Mouse (Mus musculus) hematopoietic stem cell, adult 5-6 weeks (primary cell): ENCODE measurements around the gene Hmox1. TPM values are rescaled to one million over a fixed set of nuclear protein-coding genes. Genes with fewer than 3 reads are reported as not detected.
A peak's percentile ranks its signal among the peaks of the same experiment; 100 is the strongest.

Experiments used
- ATAC-seq, 2 experiments: fragments of 125-278 bp in 1 of 2; replicated peaks in 1 of 2; 2 replicates each; pipeline ENCODE4 v1.8.0; 2016 to 2017; ENCODE audit warnings: inconsistent platforms in 2 of 2, mild to moderate bottlenecking in 2 of 2, moderate number of reproducible peaks in 2 of 2, low read depth in 1 of 2, moderate TSS enrichment in 1 of 2; ENCODE audit not compliant: low FRiP score in 2 of 2, poor library complexity in 2 of 2, severe bottlenecking in 2 of 2, insufficient read depth in 1 of 2, low TSS enrichment in 1 of 2
- total RNA-seq: library from RNA; stranded (forward); fragments of 172-1452, 232-1000 nt; gene quantifications from 2 replicates; pipeline ENCODE4 v1.2.3, GENCODE M21; 2017

The Hmox1 gene
- total RNA-seq, 1 experiment from 2014 or later, result 2.6 TPM

DNA sequence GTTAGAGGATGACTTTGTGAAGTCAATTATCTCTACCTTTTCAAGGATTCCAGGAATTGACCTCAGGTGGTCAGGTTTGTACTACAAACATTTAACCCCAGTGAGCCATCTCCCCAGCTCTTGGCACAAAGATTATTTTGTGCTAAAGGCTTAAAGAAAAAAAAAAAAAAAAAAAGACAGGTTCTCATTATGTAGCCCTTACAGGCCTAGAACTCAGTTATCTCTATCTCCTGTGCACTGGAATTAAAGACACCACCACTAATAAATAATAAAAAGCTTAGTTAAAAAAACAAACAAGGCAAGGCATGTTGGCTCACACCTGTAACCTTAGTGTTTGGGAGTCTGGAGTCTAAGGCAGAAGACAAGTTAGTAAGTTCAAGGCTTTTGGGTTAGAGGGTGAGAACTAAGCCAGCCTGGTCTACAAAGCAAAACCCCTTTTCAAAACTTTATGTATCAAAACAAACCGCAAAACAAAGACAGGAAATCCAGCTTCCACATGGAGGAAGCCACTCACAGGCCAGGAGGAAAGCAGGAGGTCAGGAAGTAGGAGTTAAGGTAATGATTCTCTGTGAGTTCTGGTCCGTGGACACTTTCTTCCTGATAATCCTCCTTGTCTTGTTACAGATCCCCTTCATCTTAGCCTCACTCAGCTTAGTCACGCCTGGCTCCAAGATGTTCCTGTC, 8.9 kb upstream of the Hmox1 start:
- ATAC-seq, result no peak

DNA sequence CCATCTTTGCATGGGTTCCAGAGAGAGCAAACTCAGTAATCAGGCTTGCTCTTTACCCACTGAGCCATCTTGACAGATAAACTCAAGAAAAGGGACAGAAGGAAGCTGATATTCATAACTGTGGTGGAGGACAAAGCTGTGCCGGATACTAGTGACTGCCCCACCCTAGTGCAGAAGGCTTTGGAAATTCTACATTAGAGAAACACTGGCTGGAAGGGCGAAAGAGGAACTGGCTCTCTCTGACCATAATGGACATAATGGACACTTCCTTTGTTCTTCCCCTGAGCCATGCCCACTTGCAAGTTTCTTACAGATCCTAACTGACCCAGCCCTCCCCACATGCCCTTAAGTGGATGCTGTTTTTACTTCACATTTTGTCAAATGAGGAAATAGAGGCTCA, 7.4 kb upstream of the Hmox1 start:
- ATAC-seq, result no peak; a peak in 1 of 4 replicates

GRCm38 (mm10) chr8:75087127-75087526, 6.3 kb upstream of the Hmox1 start:
- no peak for ATAC-seq

DNA sequence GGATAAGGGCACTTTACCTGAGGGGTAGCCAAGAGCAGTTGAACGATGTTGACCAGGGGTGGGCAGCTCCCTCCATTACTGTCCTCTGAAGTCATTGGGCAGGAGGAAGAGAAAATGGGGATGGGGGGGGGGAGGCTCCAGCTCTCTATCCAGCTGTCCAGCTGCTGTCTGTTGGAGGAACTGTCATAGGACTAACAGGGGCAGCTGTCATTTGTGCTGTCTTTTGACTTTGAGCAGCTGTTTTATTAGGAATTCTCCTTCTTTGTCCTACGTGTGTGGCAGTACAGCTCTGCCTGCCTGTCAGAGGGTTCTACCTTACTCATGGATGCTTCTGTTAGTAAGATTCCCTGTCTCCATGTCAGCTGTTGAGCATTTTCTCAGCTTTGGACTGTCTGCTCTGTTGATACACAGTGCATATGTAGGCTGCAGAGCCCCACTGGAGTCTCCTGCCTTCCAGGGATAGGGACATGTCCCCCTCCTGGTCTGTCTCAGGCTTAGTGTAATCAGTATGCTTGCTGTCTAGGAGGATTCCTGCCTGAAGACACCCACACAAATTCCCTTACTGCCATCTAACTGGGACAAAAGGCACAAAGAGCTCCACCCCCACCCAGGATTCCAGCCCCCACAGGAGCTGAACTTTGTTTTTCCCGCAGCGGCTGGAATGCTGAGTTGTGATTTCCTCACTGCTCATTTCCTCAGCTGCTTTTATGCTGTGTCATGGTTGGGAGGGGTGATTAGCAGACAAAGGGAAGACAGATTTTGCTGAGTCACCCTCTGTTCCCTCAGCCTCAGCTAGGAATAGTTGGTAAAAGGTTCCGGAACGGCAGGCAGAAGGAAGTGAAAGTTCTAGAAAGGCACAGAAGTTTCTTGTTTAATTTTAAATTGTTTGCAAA, 4.2 kb upstream of the Hmox1 start:
- peak; percentile 52 to 57; a peak in 3 of 4 replicates for ATAC-seq

- ATAC-seq, result no peak
Observed at GRCm38 (mm10) chr8:75090781-75091365, 2.5 kb upstream of the Hmox1 start.

GRCm38 (mm10) chr8:75102956-75103355, 9.5 kb downstream of the Hmox1 start:
- ATAC-seq, result no peak

DNA sequence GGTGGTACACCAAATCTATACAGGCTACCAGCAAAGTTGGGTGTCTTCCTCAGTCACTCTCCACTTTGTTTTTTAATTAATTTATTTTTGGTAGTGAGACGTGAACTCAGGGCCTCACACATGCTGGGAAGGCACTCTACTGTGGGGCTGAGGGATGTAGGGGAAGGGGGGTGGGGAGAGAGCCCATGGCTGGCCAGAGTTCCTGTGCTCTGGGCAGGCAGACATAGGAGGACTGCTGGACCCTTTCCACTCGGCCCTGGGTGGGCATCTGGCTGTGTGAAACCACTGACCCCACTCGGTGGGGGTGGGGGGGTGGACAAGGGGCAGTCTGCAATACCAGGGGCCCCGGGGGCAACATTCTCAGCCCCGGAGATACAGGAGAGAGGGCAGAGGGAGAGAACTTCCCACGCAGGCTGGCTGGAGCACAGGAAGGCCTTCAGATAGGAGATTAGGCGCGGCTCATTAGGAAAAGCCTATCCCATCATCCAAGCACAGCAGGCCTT, 10.0 kb downstream of the Hmox1 start:
- ATAC-seq, result no peak

GRCm38 (mm10) chr8:75108527-75109235, 15.3 kb downstream of the Hmox1 start:
- peak; percentile 87 to 94 for ATAC-seq

DNA sequence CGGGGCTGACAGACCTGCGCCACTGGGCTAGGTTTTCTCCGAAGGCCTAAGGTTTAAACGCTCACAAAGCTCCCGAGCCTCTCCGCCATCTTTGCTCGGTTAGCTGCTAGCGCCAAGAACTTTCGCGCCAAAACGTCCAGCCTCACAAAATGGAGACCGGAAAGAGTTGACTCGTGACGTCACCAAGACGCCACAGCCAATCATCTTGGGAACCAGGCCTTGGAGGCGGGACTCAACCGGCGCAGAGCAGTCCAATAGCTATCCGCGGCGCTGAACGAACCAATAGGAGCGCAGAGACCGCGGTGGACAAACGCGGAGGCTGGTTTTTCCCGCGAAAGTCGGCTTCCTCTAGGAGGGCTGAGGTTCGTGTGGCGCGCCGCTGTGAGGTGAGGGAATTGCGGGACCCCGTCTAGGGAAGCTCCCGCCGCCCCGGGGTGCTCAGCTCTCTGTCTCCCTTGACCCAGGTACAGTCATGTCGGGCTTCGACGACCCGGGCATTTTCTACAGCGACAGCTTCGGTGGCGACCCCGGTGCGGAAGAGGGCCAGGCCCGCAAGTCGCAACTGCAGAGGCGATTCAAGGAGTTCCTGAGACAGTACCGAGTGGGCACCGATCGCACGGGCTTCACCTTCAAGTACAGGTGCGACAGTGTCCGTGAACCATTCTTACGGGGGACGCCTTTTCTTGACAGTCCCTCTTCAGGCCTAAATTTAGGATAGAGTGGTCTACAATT, 16.0 kb downstream of the Hmox1 start, which contains the start of gene Mcm5:
Gene Mcm5 (plus strand): TSS at position 334 of the 732 bp plus-strand sequence.
- ATAC-seq, result peak; percentile 92 to 96

DNA sequence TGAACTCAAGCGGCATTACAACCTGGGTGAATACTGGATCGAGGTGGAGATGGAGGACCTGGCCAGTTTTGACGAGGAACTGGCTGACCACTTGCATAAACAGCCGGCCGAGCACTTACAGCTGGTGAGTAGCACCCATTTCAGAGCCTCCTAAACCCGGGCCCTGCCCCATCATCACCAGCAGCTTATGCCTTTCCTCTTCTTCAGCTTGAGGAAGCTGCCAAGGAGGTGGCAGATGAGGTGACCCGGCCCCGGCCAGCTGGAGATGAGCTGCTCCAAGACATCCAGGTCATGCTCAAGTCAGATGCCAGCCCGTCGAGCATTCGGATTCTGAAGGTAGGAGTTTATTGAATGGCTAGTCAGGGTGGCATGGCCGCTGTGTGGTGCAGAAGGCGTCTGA, 16.7 kb downstream of the Hmox1 start:
- ATAC-seq, result no peak

- no peak for ATAC-seq
Observed at GRCm38 (mm10) chr8:75118505-75118904, 25.1 kb downstream of the Hmox1 start.

DNA sequence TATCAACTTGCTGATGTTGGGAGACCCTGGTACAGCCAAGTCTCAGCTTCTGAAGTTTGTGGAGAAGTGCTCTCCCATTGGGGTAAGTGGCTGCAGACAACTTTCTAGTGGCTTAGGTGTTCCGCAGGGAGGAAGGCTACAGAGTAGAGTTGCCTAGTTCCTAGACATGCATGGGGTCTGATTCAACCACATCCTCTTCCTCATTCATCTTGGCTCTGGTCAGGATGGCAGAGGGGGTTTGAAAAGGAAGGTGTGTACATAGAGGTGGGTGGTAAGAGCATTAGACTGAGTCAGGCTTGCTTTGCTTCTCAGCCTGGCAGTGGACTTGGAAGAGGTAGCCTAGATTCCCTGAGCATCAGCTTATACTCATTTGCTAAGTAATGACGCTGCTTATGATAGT, 25.9 kb downstream of the Hmox1 start:
- ATAC-seq, result peak; percentile 74 to 78

DNA sequence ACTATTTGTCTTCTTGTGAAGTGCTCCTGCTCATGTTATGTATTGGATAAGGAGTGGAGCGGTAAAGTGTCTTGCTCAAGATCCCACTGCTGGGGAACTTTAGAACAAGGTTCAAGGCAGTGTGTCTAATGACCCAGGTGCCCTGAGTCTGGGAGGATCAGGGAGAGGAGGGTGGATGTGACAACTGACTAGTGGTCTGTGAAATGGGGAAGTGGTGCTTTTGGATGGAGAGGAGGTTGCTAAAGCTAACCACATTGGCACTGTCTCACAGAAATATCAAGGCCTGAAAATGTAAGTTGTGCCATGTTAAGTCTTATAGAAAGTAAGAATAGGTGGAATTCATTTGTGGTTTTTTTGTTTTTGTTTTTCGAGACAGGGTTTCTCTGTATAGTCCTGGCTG, 26.3 kb downstream of the Hmox1 start:
- ATAC-seq, result peak; percentile 92 to 97

- ATAC-seq, result no peak
Observed at GRCm38 (mm10) chr8:75127406-75127805, 34.0 kb downstream of the Hmox1 start.

- ATAC-seq, result peak; percentile 67 to 70; a peak in 3 of 4 replicates
Observed at GRCm38 (mm10) chr8:75132485-75132884, 39.1 kb downstream of the Hmox1 start.

DNA sequence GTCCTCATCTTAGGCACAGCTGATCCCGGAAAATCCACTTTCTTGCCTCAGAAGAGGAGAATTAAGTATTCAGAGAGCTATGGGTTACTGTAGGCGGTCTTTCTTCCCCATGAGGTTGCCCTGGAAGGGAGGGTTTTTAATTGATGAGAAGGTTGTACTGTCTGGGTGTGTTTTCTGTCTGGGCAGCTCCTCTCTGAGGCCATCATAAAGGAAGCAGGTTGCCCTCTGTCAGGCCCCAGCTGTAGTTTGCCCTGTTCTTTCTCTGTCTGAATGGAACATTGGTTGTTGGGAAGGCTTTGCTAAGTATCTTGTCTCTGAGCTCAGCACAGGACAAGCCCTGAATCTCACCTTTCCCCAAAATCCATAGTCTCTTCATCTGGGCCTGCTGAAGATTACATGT, 40.0 kb downstream of the Hmox1 start:
- no peak for ATAC-seq
